Mouse (Mus musculus) liver, adult 2 months (tissue): ENCODE data around the gene Tmem114. TPM values are rescaled to one million over a fixed set of nuclear protein-coding genes. Genes with fewer than 3 reads are reported as not detected.

ENCODE experiments used
- DNase-seq: peaks from one replicate; pipeline ENCODE4 v3.0.0-alpha.2; 2011; ENCODE audit warnings: low read depth, low spot score; ENCODE audit errors: extremely low read depth
- H3K27ac ChIP-seq: fragments of 200-500 bp; replicated peaks from 2 replicates; pipeline ENCODE4 v1.5.1; 2012; ENCODE audit warnings: low read depth, mild to moderate bottlenecking, control low read depth, inconsistent platforms, low read length; ENCODE audit not compliant: insufficient read depth
- H3K27me3 ChIP-seq: fragments of 200-500 bp; 2 replicates; pipeline ENCODE4 v1.6.1; 2012; ENCODE audit warnings: mild to moderate bottlenecking, moderate library complexity, low read length, inconsistent platforms; ENCODE audit not compliant: control insufficient read depth, insufficient read depth
- H3K36me3 ChIP-seq: fragments of 200-500 bp; 2 replicates; pipeline ENCODE4 v1.6.1; 2012; ENCODE audit warnings: low read length, inconsistent platforms; ENCODE audit not compliant: control insufficient read depth, insufficient read depth
- H3K4me1 ChIP-seq: fragments of 200-500 bp; 2 replicates; pipeline ENCODE4 v1.6.1; 2011; ENCODE audit warnings: low read length; ENCODE audit not compliant: control insufficient read depth, insufficient read depth
- H3K4me3 ChIP-seq: fragments of 200-500 bp; 2 replicates; pipeline ENCODE4 v1.5.1; 2011; ENCODE audit warnings: low read depth, mild to moderate bottlenecking, control low read depth, low read length, moderate library complexity; ENCODE audit not compliant: insufficient read depth
- H3K79me2 ChIP-seq: fragments of 200-500 bp; 2 replicates; pipeline ENCODE4 v1.6.1; 2012; ENCODE audit warnings: inconsistent platforms, mild to moderate bottlenecking, low read length, moderate library complexity; ENCODE audit not compliant: control insufficient read depth, insufficient read depth
- H3K9ac ChIP-seq: fragments of 200-500 bp; 2 replicates; pipeline ENCODE4 v1.6.1; 2012; ENCODE audit warnings: low read depth, mild to moderate bottlenecking, control low read depth, inconsistent platforms, low read length
- CTCF ChIP-seq: fragments of 200-500 bp; IDR thresholded peaks from 2 replicates; pipeline ENCODE4 v1.5.1; 2011; ENCODE audit warnings: low read depth, low read length, control low read depth
- POLR2A ChIP-seq: fragments of 200-500 bp; IDR thresholded peaks from 2 replicates; pipeline ENCODE4 v1.6.1; 2011; ENCODE audit warnings: low read length, control low read depth; ENCODE audit not compliant: insufficient read depth; ENCODE audit errors: extremely low read depth
- WGBS: fragments of 180-500 bp; shearing (Covaris S2); methylation state at CpG from one replicate; pipeline ENCODE4 v1.1.7; 2018; 5-methylcytosine and 5-hydroxymethylcytosine counted together
- polyA plus RNA-seq: library from polyadenylated mRNA; depleted of rRNA; stranded (reverse); fragments of >200 nt; gene quantifications from 2 replicates; pipeline ENCODE4 v1.2.3, GENCODE M21; 2012; rRNA removed
- total RNA-seq: library from RNA; depleted of rRNA; stranded (reverse); fragments of >200 nt; gene quantifications from 2 replicates; pipeline ENCODE4 v1.2.3, GENCODE M21; 2014; rRNA removed

The Tmem114 gene
- total and polyA plus RNA-seq, 2 experiments, result not detected

DNA sequence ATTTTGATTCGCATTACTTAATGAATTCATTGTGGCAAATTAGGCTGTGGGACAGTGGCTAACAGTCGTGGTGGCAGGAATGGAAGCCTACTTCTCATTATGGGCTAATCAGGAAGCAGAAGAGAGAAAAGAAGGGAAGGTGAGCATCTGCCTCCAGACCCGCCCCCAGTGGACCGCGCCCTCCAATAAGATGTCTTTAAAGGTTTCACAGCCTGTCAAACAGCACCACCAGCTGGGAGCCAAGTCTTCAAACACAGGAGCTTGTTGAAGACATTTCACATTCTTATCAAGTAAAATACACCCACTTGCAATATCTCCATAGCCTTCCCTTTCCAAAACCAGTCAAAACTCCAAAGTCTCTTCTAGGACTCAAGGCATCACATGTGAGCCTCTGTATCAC, 39.3 kb downstream of the Tmem114 start:
- Histone ChIP-seq H3K9ac (no peak overlapping the region), H3K27me3 (no peaks in the 10 kb centered on the region), H3K79me2 (no peaks in the 10 kb centered on the region), H3K4me1 (no peaks in the 10 kb centered on the region), H3K36me3 (no peaks in the 10 kb centered on the region), H3K4me3 (no peak overlapping the region), H3K27ac (no peak overlapping the region)
- TF ChIP-seq CTCF (no peak), POLR2A (no peak)
- no peak for DNase-seq
- 67% methylated on average over 5 of the region's 5 CpGs for WGBS

DNA sequence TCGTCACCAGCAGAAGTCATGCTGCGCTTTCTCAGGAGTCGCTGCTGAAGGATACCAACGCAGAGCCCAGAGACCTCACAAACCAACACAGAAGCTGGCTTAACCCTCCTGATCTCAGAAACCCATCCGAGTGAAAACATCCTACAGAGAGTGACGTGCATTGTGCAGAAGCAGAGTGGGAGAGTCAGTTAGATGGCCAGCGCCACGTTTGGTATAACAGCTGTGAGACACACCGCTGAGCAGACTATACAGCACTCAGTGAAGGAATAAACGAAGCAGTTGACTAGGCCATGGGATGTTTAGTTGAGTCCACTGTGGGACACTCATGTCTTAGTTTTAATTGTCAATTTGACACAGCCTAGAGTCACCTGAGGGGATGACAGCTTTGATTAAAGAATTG, 40.2 kb downstream of the Tmem114 start:
- H3K27ac ChIP-seq, result no peak overlapping the region
- no peak for TF ChIP-seq CTCF
- no peak for TF ChIP-seq POLR2A
- H3K4me3 ChIP-seq, result no peak overlapping the region
- DNase-seq, result no peak
- no peaks in the 10 kb centered on the region for H3K36me3 ChIP-seq
- no peaks in the 10 kb centered on the region for H3K27me3 ChIP-seq
- H3K4me1 ChIP-seq, result no peaks in the 10 kb centered on the region
- no peak overlapping the region for H3K9ac ChIP-seq
- H3K79me2 ChIP-seq, result no peaks in the 10 kb centered on the region
- WGBS, result 76% methylated on average over 10 of the region's 10 CpGs

DNA sequence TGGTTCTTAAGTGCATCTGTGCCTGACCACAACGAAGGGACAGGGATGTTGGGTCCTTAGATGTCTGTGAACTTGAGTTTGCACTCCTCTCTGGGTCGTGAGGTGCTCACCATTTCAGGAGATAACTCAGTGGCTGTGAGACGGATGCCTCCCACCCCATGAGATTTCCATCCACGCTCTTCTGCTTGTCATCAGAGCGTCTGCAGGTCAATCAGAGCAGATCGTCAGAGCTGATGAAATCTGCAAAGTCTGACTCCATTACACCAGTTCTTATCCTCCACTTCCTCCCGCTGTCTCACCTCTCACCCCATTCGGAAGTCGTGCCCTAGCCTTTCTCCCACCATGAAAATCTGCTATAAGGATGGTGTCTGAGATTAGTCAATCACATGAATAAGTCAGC, 41.5 kb downstream of the Tmem114 start:
- Histone ChIP-seq H3K27me3 (no peaks in the 10 kb centered on the region), H3K9ac (no peak overlapping the region), H3K4me1 (no peaks in the 10 kb centered on the region), H3K36me3 (no peaks in the 10 kb centered on the region), H3K27ac (no peak overlapping the region), H3K4me3 (no peak overlapping the region), H3K79me2 (no peaks in the 10 kb centered on the region)
- no peak for DNase-seq
- 73% methylated on average over 9 of the region's 9 CpGs for WGBS
- no peak for TF ChIP-seq CTCF
- no peak for TF ChIP-seq POLR2A

DNA sequence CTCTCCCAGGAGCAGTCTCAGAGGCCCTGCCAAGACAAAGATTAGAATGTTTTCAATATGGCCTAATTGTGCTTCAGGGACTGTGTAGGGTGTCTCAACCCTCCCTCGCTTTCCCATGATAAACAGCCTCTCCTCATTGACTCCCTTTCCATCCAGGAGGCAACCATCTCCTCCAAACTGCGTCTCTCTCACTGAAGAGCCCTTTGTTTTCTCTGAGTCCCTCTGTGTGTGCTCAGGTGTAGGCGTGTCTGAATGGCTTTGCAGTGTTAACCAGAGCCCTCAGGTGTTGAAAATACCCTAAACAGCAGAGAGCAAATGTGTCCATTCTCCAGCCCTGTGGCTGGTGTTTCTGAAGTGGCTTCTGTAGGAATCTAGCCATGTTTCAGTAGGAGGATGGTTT, 61.9 kb downstream of the Tmem114 start:
- Histone ChIP-seq H3K9ac (no peak overlapping the region), H3K36me3 (no peaks in the 10 kb centered on the region), H3K4me3 (no peak overlapping the region), H3K4me1 (no peaks in the 10 kb centered on the region), H3K27ac (no peak overlapping the region), H3K79me2 (no peaks in the 10 kb centered on the region), H3K27me3 (no peaks in the 10 kb centered on the region)
- 40% methylated on average over 3 of the region's 3 CpGs for WGBS
- no peak for DNase-seq
- TF ChIP-seq POLR2A (no peak), CTCF (no peak)

Other genes starting within 250 kb of the Tmem114 start
- gene Mettl22, start 45.7 kb upstream of the Tmem114 start, total RNA-seq, result 14.9 and 17.2 TPM in 2 replicates
- 23.1 and 29.0 TPM in 2 replicates for gene Mettl22, start 45.7 kb upstream of the Tmem114 start, polyA plus RNA-seq
- 150 and 169 TPM in 2 replicates for gene Abat, start 88.3 kb upstream of the Tmem114 start, total RNA-seq
- gene Abat, start 88.3 kb upstream of the Tmem114 start, polyA plus RNA-seq, result 168 and 227 TPM in 2 replicates
- gene Pmm2, start 212.5 kb upstream of the Tmem114 start, total RNA-seq, result 27.9 and 30.5 TPM in 2 replicates
- gene Pmm2, start 212.5 kb upstream of the Tmem114 start, polyA plus RNA-seq, result 54.9 and 65.2 TPM in 2 replicates
- 6.5 and 7.0 TPM in 2 replicates for gene Tmem186, start 212.6 kb upstream of the Tmem114 start, total RNA-seq
- 8.0 and 8.7 TPM in 2 replicates for gene Tmem186, start 212.6 kb upstream of the Tmem114 start, polyA plus RNA-seq
- gene Carhsp1, start 247.0 kb upstream of the Tmem114 start, total RNA-seq, result 55.6 and 57.5 TPM in 2 replicates
- 125 and 126 TPM in 2 replicates for gene Carhsp1, start 247.0 kb upstream of the Tmem114 start, polyA plus RNA-seq